Mouse (Mus musculus): ENCODE data around the gene Slc6a2. TPM values are rescaled to one million over a fixed set of nuclear protein-coding genes. Genes with fewer than 3 reads are reported as not detected.
A peak's percentile ranks its signal among the peaks of the same experiment; 100 is the strongest.

Gene Slc6a2
- polyA plus RNA-seq, 1 experiment from 2014 or later, result not detected

DNA sequence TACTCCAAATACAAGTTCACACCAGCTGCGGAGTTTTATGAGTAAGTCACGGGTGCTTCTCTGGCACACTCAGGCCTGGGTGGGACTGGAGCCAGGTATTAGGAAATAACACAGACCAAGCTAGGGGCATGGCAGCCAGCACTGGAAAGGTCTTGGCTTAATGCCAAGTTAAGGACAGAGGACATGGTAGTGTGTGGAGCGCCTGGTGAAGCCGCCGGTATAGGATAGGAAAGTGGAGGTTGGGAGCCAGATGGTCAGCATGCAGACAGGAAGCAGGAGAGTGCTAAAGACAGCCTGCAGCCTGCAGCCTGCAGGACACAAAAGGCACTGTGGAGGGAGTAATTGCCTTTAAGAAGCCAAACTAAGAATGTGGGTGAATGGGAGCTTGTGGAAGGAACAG lies 13.1 kb downstream of the Slc6a2 start:
- Histone ChIP-seq H3K9me3 (no peaks in the 10 kb centered on the region), H3K4me3 (replicated peaks) (no peak overlapping the region), H3K4me2 (no peak overlapping the region), H3K9ac (no peak overlapping the region), H3K27me3 (no peaks in the 10 kb centered on the region), H3K4me1 (peaks cover 12% of the 10 kb centered on the region), H3K36me3 (replicated peaks) (no peaks in the 10 kb centered on the region), H3K27ac (no peak overlapping the region)
- WGBS, result 81% methylated on average over 5 of the region's 5 CpGs
- no peak for ATAC-seq (ENCODE audit: low FRiP score)

DNA sequence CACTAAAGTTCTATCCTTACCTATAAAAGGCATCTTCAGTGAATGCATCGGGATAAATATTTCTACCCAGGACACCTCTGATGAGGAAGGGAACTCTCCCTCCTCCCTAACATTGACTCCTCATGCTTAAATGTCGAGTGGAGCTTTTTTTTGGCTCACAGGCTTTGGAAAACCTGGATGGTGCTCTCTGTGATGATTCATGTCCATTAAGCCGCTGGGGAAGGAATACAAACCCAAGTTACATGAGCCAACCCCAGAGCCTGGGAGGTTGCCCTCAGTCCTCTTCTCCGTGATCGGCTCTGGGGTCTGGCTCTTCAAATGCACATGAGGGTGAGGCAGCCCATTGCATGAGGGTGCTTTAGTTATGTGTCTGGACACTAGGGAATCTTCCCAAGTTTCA lies 16.8 kb downstream of the Slc6a2 start:
- H3K27ac ChIP-seq, result no peak overlapping the region
- no peaks in the 10 kb centered on the region for H3K36me3 ChIP-seq (replicated peaks)
- no peaks in the 10 kb centered on the region for H3K27me3 ChIP-seq
- H3K9me3 ChIP-seq, result no peaks in the 10 kb centered on the region
- no peak overlapping the region for H3K4me3 ChIP-seq (replicated peaks)
- H3K4me1 ChIP-seq, result peaks cover 12% of the 10 kb centered on the region
- ATAC-seq (ENCODE audit: low FRiP score), result no peak
- H3K4me2 ChIP-seq, result no peak overlapping the region
- WGBS, result 88% methylated on average over 5 of the region's 5 CpGs
- no peak overlapping the region for H3K9ac ChIP-seq

DNA sequence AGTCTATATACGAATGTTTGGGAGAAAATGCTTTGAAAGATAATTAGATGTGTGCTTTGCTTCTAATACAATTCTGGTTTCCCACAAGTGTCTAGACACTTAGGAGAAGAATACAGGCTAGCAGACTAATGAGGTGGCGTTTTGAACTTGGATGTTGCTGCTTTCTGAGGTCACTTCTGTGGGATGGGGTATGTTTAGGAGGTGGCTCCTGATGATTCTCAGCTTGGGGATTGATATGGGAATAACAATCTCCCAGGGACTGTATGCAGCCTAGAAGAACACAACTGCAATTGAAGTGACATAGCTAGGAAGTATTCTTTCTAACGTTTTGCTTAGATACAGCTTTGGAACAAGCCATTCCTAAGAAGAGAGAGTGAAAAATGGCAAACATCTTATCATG lies 22.6 kb downstream of the Slc6a2 start:
- H3K27ac ChIP-seq, result no peak overlapping the region
- no peak overlapping the region for H3K9ac ChIP-seq
- H3K4me2 ChIP-seq, result no peak overlapping the region
- no peak for ATAC-seq (ENCODE audit: low FRiP score)
- H3K36me3 ChIP-seq (replicated peaks), result no peaks in the 10 kb centered on the region
- no peaks in the 10 kb centered on the region for H3K4me1 ChIP-seq
- no peaks in the 10 kb centered on the region for H3K27me3 ChIP-seq
- no peaks in the 10 kb centered on the region for H3K9me3 ChIP-seq
- 83% methylated on average over 3 of the region's 3 CpGs for WGBS
- no peak overlapping the region for H3K4me3 ChIP-seq (replicated peaks)

DNA sequence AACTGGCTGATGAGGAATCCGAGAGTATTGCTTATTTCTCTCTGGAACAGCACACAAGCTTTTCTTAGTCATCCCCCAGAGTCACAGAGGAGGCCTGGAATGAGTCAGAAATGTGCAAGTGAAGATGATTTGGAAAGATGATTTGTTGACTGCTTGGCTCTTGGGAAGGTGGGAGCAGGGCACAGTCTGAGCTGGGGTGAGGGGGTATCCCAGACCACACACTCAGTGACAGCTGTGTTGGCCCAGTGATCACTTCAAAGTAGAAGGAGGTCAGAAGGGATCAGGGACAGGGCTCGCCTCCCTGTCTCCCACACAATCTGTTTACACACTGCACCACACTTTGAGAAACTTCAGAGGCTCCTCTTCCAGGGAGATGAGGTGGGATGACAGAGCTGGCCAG lies 24.5 kb downstream of the Slc6a2 start:
- 77% methylated on average over 2 of the region's 2 CpGs for WGBS

DNA sequence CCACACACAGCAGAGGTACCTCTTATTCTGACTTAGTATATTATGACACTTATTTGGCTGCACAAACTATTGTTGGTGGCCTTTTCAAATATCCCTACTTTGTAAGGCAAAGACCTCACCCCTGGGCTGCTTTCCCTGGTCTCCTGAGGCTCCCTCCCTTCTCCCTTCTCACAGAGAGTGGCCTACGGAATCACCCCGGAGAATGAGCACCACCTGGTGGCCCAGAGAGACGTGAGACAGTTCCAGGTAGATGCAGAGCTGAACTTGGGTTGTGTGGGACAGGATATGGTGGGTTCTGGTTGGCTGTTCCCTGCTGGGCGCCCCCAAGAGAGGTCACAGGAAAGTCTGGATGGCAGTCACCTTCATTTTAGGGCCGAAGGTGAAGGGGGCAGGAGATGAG lies 37.0 kb downstream of the Slc6a2 start:
- H3K4me2 ChIP-seq, result no peak overlapping the region
- 38% methylated on average over 5 of the region's 5 CpGs for WGBS
- no peak overlapping the region for H3K27ac ChIP-seq
- no peaks in the 10 kb centered on the region for H3K9me3 ChIP-seq
- no peaks in the 10 kb centered on the region for H3K27me3 ChIP-seq
- no peaks in the 10 kb centered on the region for H3K36me3 ChIP-seq (replicated peaks)
- no peak overlapping the region for H3K9ac ChIP-seq
- no peak overlapping the region for H3K4me3 ChIP-seq (replicated peaks)
- no peak for ATAC-seq (ENCODE audit: low FRiP score)
- no peaks in the 10 kb centered on the region for H3K4me1 ChIP-seq

More for the DNA sequence above, 24.5 kb downstream of the Slc6a2 start:
- Histone ChIP-seq H3K27me3 (no peaks in the 10 kb centered on the region), H3K36me3 (replicated peaks) (no peaks in the 10 kb centered on the region), H3K9ac (no peak overlapping the region), H3K27ac (no peak overlapping the region), H3K4me3 (replicated peaks) (no peak overlapping the region), H3K4me2 (no peak overlapping the region), H3K4me1 (no peaks in the 10 kb centered on the region), H3K9me3 (no peaks in the 10 kb centered on the region)
- no peak for ATAC-seq (ENCODE audit: low FRiP score)

DNA sequence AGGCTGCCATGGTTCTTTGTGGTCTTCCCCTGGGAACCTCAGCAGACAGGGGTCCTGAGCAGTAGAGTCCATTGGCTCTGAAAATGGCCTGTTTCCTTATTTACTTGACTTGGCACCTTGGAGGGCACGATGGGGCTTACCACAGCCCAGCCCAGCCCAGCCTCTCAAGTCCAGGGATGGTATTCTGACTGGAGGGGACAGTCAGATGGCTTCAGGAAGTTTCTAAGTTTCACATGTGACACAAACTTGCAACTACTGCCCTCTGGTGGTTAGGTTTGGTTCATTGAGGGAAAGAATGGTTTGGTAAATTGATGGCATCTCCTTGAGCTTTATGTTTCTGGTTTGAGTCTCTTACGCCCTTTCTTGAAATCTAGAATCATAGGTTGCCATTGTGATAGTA lies 38.7 kb downstream of the Slc6a2 start:
- H3K27ac ChIP-seq, result no peak overlapping the region
- no peak overlapping the region for H3K4me3 ChIP-seq (replicated peaks)
- H3K4me1 ChIP-seq, result no peaks in the 10 kb centered on the region
- no peak overlapping the region for H3K4me2 ChIP-seq
- 41% methylated on average over 2 of the region's 2 CpGs for WGBS
- no peak for ATAC-seq (ENCODE audit: low FRiP score)
- no peaks in the 10 kb centered on the region for H3K9me3 ChIP-seq
- no peaks in the 10 kb centered on the region for H3K36me3 ChIP-seq (replicated peaks)
- no peaks in the 10 kb centered on the region for H3K27me3 ChIP-seq
- H3K9ac ChIP-seq, result no peak overlapping the region

DNA sequence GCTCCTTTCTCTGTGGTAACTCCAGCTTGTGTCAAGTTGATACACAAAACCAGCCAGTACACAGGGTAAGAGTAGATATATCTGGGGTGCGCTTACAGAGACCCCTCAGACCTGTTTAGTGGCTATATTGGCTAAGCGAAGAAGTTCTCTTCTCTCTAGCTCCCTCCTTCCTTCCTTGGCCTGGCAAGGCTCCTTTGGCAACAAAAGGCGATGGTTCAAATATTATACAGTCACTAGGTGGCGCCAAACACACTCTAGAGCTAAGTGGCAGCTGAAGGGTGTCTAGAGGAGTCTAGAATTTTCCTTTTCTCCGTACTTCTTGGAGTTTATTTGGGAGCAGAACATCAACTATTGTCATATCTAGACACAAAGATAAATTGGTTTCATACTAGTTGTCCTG lies 50.4 kb downstream of the Slc6a2 start:
- 31% methylated on average over 5 of the region's 5 CpGs for WGBS
- Histone ChIP-seq H3K27ac (no peak overlapping the region), H3K4me2 (no peak overlapping the region), H3K9ac (no peak overlapping the region), H3K36me3 (replicated peaks) (no peaks in the 10 kb centered on the region), H3K9me3 (no peaks in the 10 kb centered on the region), H3K4me1 (no peaks in the 10 kb centered on the region), H3K4me3 (replicated peaks) (no peak overlapping the region), H3K27me3 (no peaks in the 10 kb centered on the region)
- no peak for ATAC-seq (ENCODE audit: low FRiP score)

DNA sequence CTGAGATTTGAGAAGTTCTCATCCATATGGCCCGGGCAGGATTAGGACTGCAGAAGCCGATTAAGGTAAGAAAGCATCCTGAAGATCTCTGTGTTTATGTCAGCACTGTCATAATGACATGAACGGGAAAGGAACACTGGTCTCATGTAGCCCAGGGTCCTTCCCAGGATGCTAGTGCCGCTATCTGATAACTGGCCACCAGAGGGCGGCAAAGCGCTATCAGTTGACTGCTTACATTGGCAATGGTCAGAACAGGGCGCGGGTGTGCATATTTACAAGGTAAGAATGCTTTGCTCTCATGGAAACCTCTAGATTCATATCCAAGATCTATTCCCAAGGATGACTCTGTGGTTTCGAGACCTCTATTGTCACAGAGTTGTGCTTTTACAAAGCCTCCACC lies 51.6 kb downstream of the Slc6a2 start:
- Histone ChIP-seq H3K4me2 (no peak overlapping the region), H3K9ac (no peak overlapping the region), H3K27me3 (no peaks in the 10 kb centered on the region), H3K4me3 (replicated peaks) (no peak overlapping the region), H3K9me3 (no peaks in the 10 kb centered on the region), H3K4me1 (no peaks in the 10 kb centered on the region), H3K36me3 (replicated peaks) (no peaks in the 10 kb centered on the region), H3K27ac (no peak overlapping the region)
- WGBS, result 9% methylated on average over 9 of the region's 9 CpGs
- peak; percentile 67; the same call in 1 of the 2 replicates for ATAC-seq (ENCODE audit: low FRiP score)

DNA sequence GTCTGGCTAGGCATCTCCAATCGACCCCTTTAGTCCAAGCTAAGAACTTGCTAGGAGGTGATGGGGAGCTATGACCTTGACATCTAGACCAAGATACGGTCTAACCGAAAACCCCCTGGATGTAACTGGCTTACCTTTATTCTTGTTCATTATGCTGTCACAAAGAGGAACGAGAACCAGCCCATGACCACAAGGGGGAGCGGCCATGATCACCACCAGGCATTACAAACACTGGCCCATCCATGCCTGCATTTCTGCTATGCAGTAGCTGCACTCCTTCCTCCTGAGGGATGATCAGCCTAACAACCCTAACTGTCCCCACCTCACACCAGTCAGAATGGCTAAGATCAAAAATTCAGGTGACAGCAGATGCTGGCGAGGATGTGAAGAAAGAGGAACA lies 52.3 kb downstream of the Slc6a2 start:
- ATAC-seq (ENCODE audit: low FRiP score), result no peak
- H3K36me3 ChIP-seq (replicated peaks), result no peaks in the 10 kb centered on the region
- H3K4me3 ChIP-seq (replicated peaks), result no peak overlapping the region
- H3K4me1 ChIP-seq, result no peaks in the 10 kb centered on the region
- H3K9me3 ChIP-seq, result no peaks in the 10 kb centered on the region
- no peak overlapping the region for H3K4me2 ChIP-seq
- WGBS, result 81% methylated on average over 6 of the region's 6 CpGs
- H3K9ac ChIP-seq, result no peak overlapping the region
- H3K27ac ChIP-seq, result no peak overlapping the region
- no peaks in the 10 kb centered on the region for H3K27me3 ChIP-seq

DNA sequence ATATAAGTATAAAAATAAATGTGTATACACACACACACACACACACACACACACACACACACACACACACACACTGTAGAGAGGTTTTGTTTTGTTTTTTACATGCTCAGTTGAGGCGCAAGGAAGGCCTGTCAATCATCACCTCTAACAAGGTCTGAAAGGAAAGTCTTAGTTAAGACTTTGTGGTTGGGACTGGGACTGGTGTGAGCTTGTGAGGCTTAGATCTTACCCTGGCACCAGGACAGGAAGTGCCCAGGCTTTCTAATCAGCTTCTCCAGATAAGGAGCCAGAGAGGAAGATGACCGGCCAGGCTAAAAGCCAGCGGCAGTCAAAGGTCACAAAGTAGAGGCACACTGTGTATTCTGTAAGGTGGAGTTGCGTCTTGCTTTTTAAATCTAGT lies 54.4 kb downstream of the Slc6a2 start:
- H3K4me3 ChIP-seq (replicated peaks), result no peak overlapping the region
- 91% methylated on average over 4 of the region's 4 CpGs for WGBS

DNA sequence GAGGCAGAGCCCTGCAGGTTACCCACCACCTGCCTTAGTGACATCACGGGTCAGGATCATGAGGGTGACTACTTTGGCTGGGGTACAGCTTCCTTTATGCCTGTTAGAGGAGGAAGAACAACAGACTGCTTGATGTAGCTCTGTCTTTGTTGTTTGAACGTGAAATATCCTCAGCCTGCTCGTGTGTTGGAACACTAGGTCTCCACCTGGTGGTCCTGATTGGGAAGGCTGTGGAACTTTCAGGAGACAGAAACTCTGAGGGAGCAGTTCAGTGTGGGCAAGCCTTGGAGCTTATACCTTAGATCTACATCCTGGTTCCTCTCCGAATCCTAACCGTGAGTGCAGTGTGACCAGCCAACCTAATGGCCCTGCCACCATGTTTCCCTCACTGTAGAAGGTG lies 61.9 kb downstream of the Slc6a2 start:
- no peaks in the 10 kb centered on the region for H3K36me3 ChIP-seq (replicated peaks)
- H3K9me3 ChIP-seq, result no peaks in the 10 kb centered on the region
- H3K4me3 ChIP-seq (replicated peaks), result no peak overlapping the region
- no peaks in the 10 kb centered on the region for H3K27me3 ChIP-seq
- H3K9ac ChIP-seq, result no peak overlapping the region
- no peaks in the 10 kb centered on the region for H3K4me1 ChIP-seq
- ATAC-seq (ENCODE audit: low FRiP score), result no peak
- H3K27ac ChIP-seq, result no peak overlapping the region
- 71% methylated on average over 5 of the region's 5 CpGs for WGBS
- H3K4me2 ChIP-seq, result no peak overlapping the region

More for the DNA sequence above, 54.4 kb downstream of the Slc6a2 start:
- H3K27ac ChIP-seq, result no peak overlapping the region
- no peak for ATAC-seq (ENCODE audit: low FRiP score)
- no peak overlapping the region for H3K9ac ChIP-seq
- no peak overlapping the region for H3K4me2 ChIP-seq
- H3K27me3 ChIP-seq, result no peaks in the 10 kb centered on the region
- H3K36me3 ChIP-seq (replicated peaks), result no peaks in the 10 kb centered on the region
- H3K9me3 ChIP-seq, result no peaks in the 10 kb centered on the region
- no peaks in the 10 kb centered on the region for H3K4me1 ChIP-seq

DNA sequence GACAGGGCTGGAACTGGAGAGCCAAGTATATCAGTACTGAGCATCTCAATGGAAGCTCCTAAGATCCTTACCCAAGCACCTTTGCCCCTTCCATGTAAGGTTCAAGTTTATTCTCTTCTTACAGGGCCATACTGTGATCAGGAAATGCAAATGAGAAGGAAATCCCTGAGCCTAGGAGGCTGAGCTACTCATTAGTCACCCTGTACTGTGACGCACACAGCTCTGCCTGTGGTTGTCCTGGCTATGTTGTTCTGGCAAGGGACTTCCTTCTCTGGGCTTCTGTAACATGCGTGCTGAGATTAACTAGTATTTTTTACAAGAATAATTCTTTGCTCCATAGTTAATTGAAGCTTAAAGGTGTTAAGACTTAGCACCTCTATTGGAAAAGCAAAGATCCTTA lies 70.8 kb downstream of the Slc6a2 start:
- Histone ChIP-seq H3K9me3 (no peaks in the 10 kb centered on the region), H3K27ac (no peak overlapping the region), H3K36me3 (replicated peaks) (no peaks in the 10 kb centered on the region), H3K4me2 (no peak overlapping the region), H3K4me1 (no peaks in the 10 kb centered on the region), H3K4me3 (replicated peaks) (no peak overlapping the region), H3K9ac (no peak overlapping the region), H3K27me3 (no peaks in the 10 kb centered on the region)
- no peak for ATAC-seq (ENCODE audit: low FRiP score)
- 77% methylated on average over 2 of the region's 2 CpGs for WGBS

DNA sequence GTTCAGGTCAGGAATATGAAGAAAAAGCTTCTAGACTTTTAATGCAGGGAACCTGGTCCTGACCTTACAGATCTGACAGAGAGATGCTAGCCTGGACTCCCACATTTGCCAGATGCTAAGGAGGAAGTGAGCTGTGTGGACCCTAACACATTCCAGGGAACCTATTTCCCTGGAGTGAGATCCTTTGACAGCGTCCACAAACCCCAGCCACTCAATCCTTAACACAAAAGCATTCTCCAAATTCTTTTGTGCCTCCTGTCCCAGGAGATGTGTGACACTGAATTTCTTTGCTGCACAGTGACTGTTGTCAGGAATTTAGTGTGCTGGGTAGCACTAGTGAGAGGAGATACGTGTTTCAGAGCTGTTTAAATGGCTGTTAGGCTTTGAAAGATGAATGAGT lies 79.0 kb downstream of the Slc6a2 start:
- no peaks in the 10 kb centered on the region for H3K36me3 ChIP-seq (replicated peaks)
- H3K27me3 ChIP-seq, result no peaks in the 10 kb centered on the region
- H3K27ac ChIP-seq, result no peak overlapping the region
- 7% methylated on average over 2 of the region's 2 CpGs for WGBS
- ATAC-seq (ENCODE audit: low FRiP score), result no peak
- no peak overlapping the region for H3K4me2 ChIP-seq
- no peaks in the 10 kb centered on the region for H3K9me3 ChIP-seq
- no peak overlapping the region for H3K9ac ChIP-seq
- H3K4me1 ChIP-seq, result peaks cover 10% of the 10 kb centered on the region
- no peak overlapping the region for H3K4me3 ChIP-seq (replicated peaks)

DNA sequence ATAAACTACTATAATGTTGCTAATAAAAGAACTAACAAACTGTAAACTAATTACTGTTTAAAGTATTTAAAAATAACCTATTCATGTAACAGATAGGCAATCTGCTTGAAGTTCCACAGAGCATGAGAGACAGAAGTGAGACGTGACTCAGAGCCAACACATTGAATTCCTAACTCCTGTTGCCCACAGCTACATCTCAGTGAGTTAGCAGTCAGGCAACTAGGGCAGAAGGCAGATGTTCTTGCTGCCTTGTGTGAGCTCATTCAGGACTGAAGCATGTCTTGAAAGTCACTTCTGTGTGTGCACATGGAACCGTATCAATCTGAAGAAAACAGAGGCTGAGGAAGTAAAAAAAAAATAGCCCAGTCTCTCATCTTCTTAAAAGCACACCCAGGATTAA lies 80.4 kb downstream of the Slc6a2 start:
- Histone ChIP-seq H3K4me2 (no peak overlapping the region), H3K36me3 (replicated peaks) (no peaks in the 10 kb centered on the region), H3K27ac (no peak overlapping the region), H3K9ac (no peak overlapping the region), H3K27me3 (no peaks in the 10 kb centered on the region), H3K4me3 (replicated peaks) (no peak overlapping the region), H3K9me3 (no peaks in the 10 kb centered on the region), H3K4me1 (peaks cover 10% of the 10 kb centered on the region)
- ATAC-seq (ENCODE audit: low FRiP score), result no peak
- WGBS, result 74% methylated on average over 2 of the region's 2 CpGs
